Mouse (Mus musculus) bone marrow, adult 2 months (tissue): ENCODE measurements around the gene Zscan26. TPM values are rescaled to one million over a fixed set of nuclear protein-coding genes. Genes with fewer than 3 reads are reported as not detected.
"Not testable (repeated sequence)": the region's sequence is repeated elsewhere in the genome, so short reads cannot be mapped to it uniquely, and the experiment has no call there.

ENCODE experiments used
- H3K27ac ChIP-seq: fragments of 200-500 bp; 2 replicates; pipeline ENCODE4 v1.5.1; 2012; ENCODE audit warnings: low read depth, mild to moderate bottlenecking, control low read depth, inconsistent platforms, low read length; ENCODE audit not compliant: control insufficient read depth, poor library complexity, insufficient read depth
- H3K4me1 ChIP-seq: fragments of 200-500 bp; 2 replicates; pipeline ENCODE4 v1.6.1; 2011; ENCODE audit warnings: low read length; ENCODE audit not compliant: control insufficient read depth, insufficient read depth
- H3K4me3 ChIP-seq: fragments of 200-500 bp; replicated peaks from 2 replicates; pipeline ENCODE3; 2011; ENCODE audit warnings: mild to moderate bottlenecking, low read depth, low read length, control low read depth; ENCODE audit not compliant: control insufficient read depth
- CTCF ChIP-seq: fragments of 200-500 bp; IDR thresholded peaks from 2 replicates; pipeline ENCODE4 v1.5.1; 2011; ENCODE audit warnings: low read length, control low read depth; ENCODE audit not compliant: control insufficient read depth, insufficient read depth
- POLR2A ChIP-seq: fragments of 200-500 bp; IDR thresholded peaks from 2 replicates; pipeline ENCODE4 v1.6.1; 2011; ENCODE audit warnings: low read depth, mild to moderate bottlenecking, control low read depth, low read length, borderline replicate concordance; ENCODE audit not compliant: control insufficient read depth
- WGBS: fragments of 180-500 bp; shearing (Covaris S2); methylation state at CpG from one replicate; pipeline ENCODE4 v1.1.7; 2018; 5-methylcytosine and 5-hydroxymethylcytosine counted together
- polyA plus RNA-seq: library from polyadenylated mRNA; stranded (reverse); fragments of >200 nt; gene quantifications from 2 replicates; pipeline ENCODE4 v1.2.4, GENCODE M21; 2011; ENCODE audit warnings: low replicate concordance; ENCODE audit not compliant: missing spikeins, insufficient read depth, insufficient read length

Zscan26 gene
- 8.0 and 14.1 TPM in 2 replicates for polyA plus RNA-seq

- TF ChIP-seq POLR2A (peak; percentile 54; the same call in 1 of the 2 replicates), CTCF (no peak)
- Histone ChIP-seq H3K4me1 (no peaks in the 10 kb centered on the region), H3K4me3 (peak within 1 kb of the TSS; percentile 86), H3K27ac (no peak within 1 kb of the TSS)
- under 1% methylated on average over 23 of the region's 23 CpGs for WGBS
Observed at GRCm38 (mm10) chr13:21453449-21453848, at the start of gene Zscan26. Gene Zscan26, minus strand, starts transcription at chr13:21453730.

- Histone ChIP-seq H3K4me3 (no peak overlapping the region), H3K4me1 (no peaks in the 10 kb centered on the region), H3K27ac (no peak overlapping the region)
- no peak for TF ChIP-seq CTCF
- no peak for TF ChIP-seq POLR2A
- WGBS, result 79% methylated on average over 5 of the region's 5 CpGs
Observed at GRCm38 (mm10) chr13:21502296-21502695, 48.8 kb upstream of the Zscan26 start.

GRCm38 (mm10) chr13:21501182-21501581 is 47.7 kb upstream of the Zscan26 start, which contains the start of gene Gm11273:
Gene Gm11273, minus strand, starts transcription at chr13:21501418.
- not testable (repeated sequence) for H3K4me1 ChIP-seq, H3K4me3 ChIP-seq, H3K27ac ChIP-seq
- WGBS, result 86% methylated on average over 17 of the region's 17 CpGs

- no peak within 1 kb of the TSS for H3K27ac ChIP-seq
- no peaks in the 10 kb centered on the region for H3K4me1 ChIP-seq
- 89% methylated on average over 21 of the region's 21 CpGs for WGBS
- TF ChIP-seq CTCF (no peak), POLR2A (no peak)
- no peak within 1 kb of the TSS for H3K4me3 ChIP-seq
Observed at GRCm38 (mm10) chr13:21495080-21495479, 41.5 kb upstream of the Zscan26 start, which contains the start of gene AK157302. Gene AK157302, plus strand, starts transcription at chr13:21495223.

GRCm38 (mm10) chr13:21492847-21493246 is 39.3 kb upstream of the Zscan26 start:
- Histone ChIP-seq H3K4me3 (no peak overlapping the region), H3K4me1 (no peaks in the 10 kb centered on the region), H3K27ac (no peak overlapping the region)
- 88% methylated on average over 5 of the region's 5 CpGs for WGBS
- TF ChIP-seq CTCF, result no peak
- no peak for TF ChIP-seq POLR2A

GRCm38 (mm10) chr13:21486881-21487280 is 33.4 kb upstream of the Zscan26 start:
- no peak for TF ChIP-seq POLR2A
- TF ChIP-seq CTCF, result no peak
- H3K4me3 ChIP-seq, result no peak overlapping the region

GRCm38 (mm10) chr13:21478759-21479670 is 25.5 kb upstream of the Zscan26 start, which contains the start of the genes Zkscan4 and Gm10065:
Gene Zkscan4, plus strand, starts transcription at chr13:21478907.
Gene Gm10065, minus strand, starts transcription at chr13:21479441.
- peak within 1 kb of the TSS; percentile 68 for H3K4me3 ChIP-seq
- not testable (repeated sequence) for H3K4me1 ChIP-seq, H3K27ac ChIP-seq
- WGBS, result 4% methylated on average over 31 of the region's 31 CpGs

More at GRCm38 (mm10) chr13:21486881-21487280, 33.4 kb upstream of the Zscan26 start:
- H3K27ac ChIP-seq, result no peak overlapping the region
- WGBS, result 77% methylated on average over 1 of the region's 1 CpGs
- H3K4me1 ChIP-seq, result no peaks in the 10 kb centered on the region

GRCm38 (mm10) chr13:21472427-21472826 is 18.9 kb upstream of the Zscan26 start:
- no peak overlapping the region for H3K4me3 ChIP-seq
- H3K4me1 ChIP-seq, result no peaks in the 10 kb centered on the region
- H3K27ac ChIP-seq, result no peak overlapping the region
- 51% methylated on average over 4 of the region's 4 CpGs for WGBS
- TF ChIP-seq POLR2A, result no peak
- no peak for TF ChIP-seq CTCF
